Mouse (Mus musculus) adrenal gland, postnatal 0 days (tissue): Measurements from ENCODE around the gene Zcchc8. TPM values are rescaled to one million over a fixed set of nuclear protein-coding genes. Genes with fewer than 3 reads are reported as not detected.

Experiments used
- polyA plus RNA-seq: library from polyadenylated mRNA; unstranded; fragments of >200 nt; fragmentation: Nextera tagmentation; extraction: Ambion mirVana; gene quantifications from 2 replicates; pipeline ENCODE4 v1.2.1, GENCODE M21; 2015

The Zcchc8 gene
- polyA plus RNA-seq = 27.6 and 38.0 TPM in 2 replicates

GRCm38 (mm10) chr5:123720328-123721311 is at the start of gene Zcchc8:
Gene Zcchc8, minus strand, starts transcription at chr5:123721100.

GRCm38 (mm10) chr5:123749065-123750064 is 28.5 kb upstream of the Zcchc8 start, which contains the start of the genes Rsrc2 and Kntc1:
Gene Rsrc2, minus strand, starts transcription at chr5:123749414.
Gene Kntc1, plus strand, starts transcription at chr5:123749716.

GRCm38 (mm10) chr5:123684221-123685144 is 36.4 kb downstream of the Zcchc8 start, which contains the start of gene Clip1:
Gene Clip1, minus strand, starts transcription at chr5:123684618.

Other genes with a start within 250 kb of the Zcchc8 start
- gene Lrrc43, start 231.8 kb downstream of the Zcchc8 start, polyA plus RNA-seq = not detected in 2 replicates
- gene Il31, start 231.6 kb downstream of the Zcchc8 start, polyA plus RNA-seq = not detected in 2 replicates
- 0.46 and 0.82 TPM in 2 replicates for gene B3gnt4, start 210.6 kb downstream of the Zcchc8 start, polyA plus RNA-seq
- 175 and 200 TPM in 2 replicates for gene Diablo, start 196.9 kb downstream of the Zcchc8 start, polyA plus RNA-seq
- gene Gm49027, start 195.6 kb downstream of the Zcchc8 start, polyA plus RNA-seq = 20.0 and 48.6 TPM in 2 replicates
- 17.9 and 24.9 TPM in 2 replicates for gene Vps33a, start 148.1 kb downstream of the Zcchc8 start, polyA plus RNA-seq
- gene Clip1, start 36.5 kb downstream of the Zcchc8 start, polyA plus RNA-seq = 24.4 and 37.5 TPM in 2 replicates
- 120 and 122 TPM in 2 replicates for gene Rsrc2, start 28.3 kb upstream of the Zcchc8 start, polyA plus RNA-seq
- 4.3 and 7.0 TPM in 2 replicates for gene Kntc1, start 28.6 kb upstream of the Zcchc8 start, polyA plus RNA-seq
- gene Hcar2, start 144.4 kb upstream of the Zcchc8 start, polyA plus RNA-seq = 0.19 and 0.41 TPM in 2 replicates
- 1.8 and 2.4 TPM in 2 replicates for gene Hcar1, start 158.9 kb upstream of the Zcchc8 start, polyA plus RNA-seq
- gene Denr, start 186.1 kb upstream of the Zcchc8 start, polyA plus RNA-seq = 92.2 and 107 TPM in 2 replicates
- 1.1 and 2.8 TPM in 2 replicates for gene Gm43518, start 206.3 kb upstream of the Zcchc8 start, polyA plus RNA-seq
- gene Ccdc62, start 209.6 kb upstream of the Zcchc8 start, polyA plus RNA-seq = 5.0 and 6.9 TPM in 2 replicates